Mouse (Mus musculus) kidney, adult 18-20 months (tissue): ENCODE measurements around the gene Irf2bp2.

ENCODE experiments used
- DNase-seq: peaks from one replicate; pipeline ENCODE4 v3.0.0; 2021

The Irf2bp2 gene

GRCm38 (mm10) chr8:126586101-126586500 lies 7.7 kb downstream of the Irf2bp2 start:
- DNase-seq: no peak

- DNase-seq: no peak
These were observed 8.2 kb downstream of the Irf2bp2 start for GRCm38 (mm10) chr8:126585561-126586031.

DNA sequence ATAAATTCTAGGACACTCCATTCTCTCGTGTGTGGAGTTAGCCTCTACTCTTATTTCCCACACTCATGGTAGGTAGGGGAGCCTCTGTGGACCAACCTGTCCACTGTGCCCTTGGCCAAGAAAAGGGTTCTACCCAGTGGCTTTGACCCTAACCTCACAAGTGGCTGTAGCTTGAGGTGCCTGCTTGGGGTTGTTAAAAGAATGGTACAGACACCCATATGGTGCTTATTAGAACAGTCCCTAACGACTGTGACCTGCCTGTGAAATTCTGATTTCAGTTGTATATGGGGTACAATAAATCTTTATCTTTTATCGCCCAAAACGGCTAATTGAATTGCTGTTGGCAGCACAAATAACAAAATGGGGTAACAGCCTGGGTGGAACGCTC lies 8.9 kb downstream of the Irf2bp2 start:
- no peak for DNase-seq

DNA sequence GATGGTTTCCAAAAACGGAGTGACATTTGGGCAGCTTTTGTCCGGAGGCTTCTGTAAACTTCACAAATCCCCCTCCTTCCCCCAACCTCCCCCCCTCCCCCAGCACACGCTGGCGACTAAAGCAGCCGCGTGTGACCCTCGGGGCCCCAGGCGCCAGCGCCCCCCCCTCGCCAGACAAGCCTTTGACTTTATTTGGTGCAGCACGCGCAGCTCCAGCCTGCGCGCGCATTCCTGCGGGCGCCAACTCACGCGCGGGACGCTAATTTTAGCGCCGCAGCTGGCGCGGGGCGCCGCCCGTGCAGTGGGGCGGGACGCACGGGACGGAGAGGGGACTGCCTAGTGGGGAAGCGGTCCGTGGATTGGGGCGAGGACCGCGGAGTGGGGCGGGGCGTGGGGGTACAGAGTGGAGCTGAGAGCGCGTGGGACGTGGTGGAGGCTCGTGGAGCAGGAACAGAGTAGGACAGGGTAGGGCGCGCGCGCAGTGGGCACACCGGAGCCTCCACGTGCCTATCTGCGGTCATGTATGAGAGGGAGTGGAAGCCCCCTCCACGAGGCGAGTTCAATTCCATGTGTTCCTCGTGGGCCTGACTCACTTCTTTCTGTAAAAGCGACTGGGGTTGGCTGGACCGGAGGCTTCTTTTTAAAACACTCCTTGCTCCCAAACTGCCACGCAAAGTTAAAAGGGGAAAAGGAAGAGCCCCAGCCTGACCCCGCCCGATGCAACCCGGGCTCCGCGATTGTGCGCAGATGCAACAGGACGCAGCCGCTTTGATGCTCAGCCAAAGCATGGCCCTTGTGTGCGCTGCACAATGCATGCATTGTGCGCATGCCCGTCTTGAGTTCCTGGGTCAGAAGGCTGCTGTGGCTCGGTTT lies 9.6 kb downstream of the Irf2bp2 start:
- DNase-seq: peak; percentile 80

DNA sequence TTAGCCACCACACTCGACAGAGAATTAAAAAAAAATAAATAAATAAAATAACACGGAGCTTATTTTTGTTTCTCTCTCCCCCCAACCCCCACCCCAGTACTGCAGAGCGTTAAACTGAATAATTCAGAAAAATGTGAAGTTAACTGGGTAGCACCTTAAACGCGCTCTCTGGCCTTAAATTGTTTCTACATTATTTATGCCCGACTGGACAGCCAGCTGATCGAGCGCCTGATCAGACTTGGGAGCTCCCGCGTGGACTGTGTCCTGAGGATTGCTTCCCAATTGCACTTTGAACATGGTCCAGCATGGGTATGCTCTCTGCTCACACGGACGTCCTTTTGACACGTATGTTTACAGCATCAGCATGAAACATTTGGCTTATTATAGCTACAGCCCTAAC lies 10.3 kb downstream of the Irf2bp2 start:
- DNase-seq: peak; percentile 75

DNA sequence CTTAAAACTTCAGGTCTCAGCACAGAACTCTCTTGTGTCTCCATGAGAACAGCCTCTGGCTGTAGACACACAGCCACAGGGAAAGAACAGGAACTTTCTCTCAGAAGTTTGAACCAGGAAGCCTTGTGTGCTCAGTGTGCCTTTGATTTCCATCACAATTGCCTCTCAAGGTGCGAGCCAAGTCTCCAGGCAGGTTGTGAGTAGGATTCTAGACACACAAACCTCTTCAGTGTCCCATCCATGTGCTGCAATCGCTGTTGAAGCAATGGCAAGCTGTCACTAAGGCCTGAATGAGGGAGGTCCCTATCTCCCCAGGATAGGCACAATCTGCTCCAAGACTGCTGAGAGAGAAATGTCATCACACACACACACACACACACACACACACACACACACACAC lies 10.8 kb downstream of the Irf2bp2 start:
- DNase-seq: peak; percentile 34

DNA sequence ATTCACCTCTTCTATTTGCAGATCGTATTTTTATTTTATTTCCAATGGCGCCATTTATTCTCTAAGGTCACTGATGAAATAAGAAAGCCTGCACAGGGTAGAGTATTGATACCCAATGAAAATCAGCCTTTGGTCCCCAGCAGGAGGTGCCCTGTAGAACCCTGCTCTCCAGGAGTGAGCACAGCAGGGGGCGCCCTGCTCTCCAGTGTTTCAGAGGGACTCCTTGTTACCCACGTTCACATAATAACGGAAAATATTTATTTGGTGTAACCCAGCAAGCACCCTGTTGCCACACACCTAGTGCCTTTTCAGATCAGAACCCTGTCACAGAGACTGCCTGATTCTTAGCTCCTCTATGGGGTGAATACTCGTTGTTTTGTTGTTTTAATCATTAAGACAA lies 11.3 kb downstream of the Irf2bp2 start:
- peak; percentile 80 for DNase-seq

DNA sequence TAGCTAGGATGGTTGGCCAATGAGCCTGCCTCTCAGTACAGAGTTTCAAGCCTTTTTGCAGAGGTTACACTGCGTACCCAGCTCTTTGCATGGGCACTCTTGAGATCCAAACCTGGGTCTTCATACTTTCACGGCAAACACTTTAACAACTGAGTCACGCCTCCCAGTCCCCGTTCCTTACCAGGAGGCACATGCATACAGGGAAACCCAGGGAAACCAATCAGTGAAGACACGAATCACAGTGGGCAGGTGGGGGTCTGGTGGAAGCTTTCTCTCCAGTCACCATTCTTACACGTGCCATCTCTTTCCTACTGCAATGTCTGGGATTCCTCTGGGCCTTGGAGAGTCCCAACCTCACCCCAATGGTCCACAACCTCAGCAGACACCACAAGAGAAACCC lies 12.1 kb downstream of the Irf2bp2 start:
- DNase-seq: no peak

DNA sequence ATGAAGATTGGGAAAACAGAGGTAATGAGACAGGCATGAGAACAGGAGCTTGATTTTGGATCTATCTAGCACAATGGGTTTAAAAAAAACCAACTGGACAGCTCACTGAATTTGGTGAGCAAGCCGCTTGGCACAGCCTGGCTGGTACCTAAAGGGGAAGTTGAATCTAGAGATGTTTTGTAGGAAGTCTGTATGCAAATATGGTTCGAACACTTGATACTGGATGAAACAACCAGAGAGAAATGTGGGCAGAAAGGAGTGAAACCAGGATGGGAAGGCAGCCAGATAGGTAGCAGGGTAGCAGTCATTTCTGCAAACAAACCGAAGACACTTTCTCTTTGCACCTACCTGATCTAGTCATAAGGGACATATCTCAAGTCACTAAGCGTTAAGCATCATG lies 13.0 kb downstream of the Irf2bp2 start:
- no peak for DNase-seq

- no peak for DNase-seq
These were observed 13.7 kb downstream of the Irf2bp2 start for GRCm38 (mm10) chr8:126580086-126580485.

- DNase-seq: no peak
These were observed 15.1 kb downstream of the Irf2bp2 start for GRCm38 (mm10) chr8:126578641-126579040.

GRCm38 (mm10) chr8:126576919-126577318 lies 16.9 kb downstream of the Irf2bp2 start:
- no peak for DNase-seq

DNA sequence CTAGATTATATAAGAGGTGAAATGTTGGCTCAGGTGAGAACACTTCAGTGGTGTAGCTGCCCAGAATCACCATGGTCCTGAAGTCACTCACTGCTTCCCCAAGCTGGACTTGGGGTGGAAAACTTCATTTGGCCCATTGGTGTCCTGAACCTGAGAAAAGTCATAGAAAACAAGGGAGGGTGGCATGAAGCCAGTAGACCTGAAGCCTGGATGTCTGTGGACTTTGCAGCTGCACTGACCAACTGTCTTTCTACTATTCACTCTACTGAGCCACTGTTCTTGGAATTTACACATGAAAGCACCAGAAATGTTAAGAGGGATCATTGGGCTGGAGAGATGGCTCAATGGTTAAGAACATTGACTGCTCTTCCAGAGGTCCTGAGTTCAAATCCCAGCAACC lies 17.7 kb downstream of the Irf2bp2 start:
- DNase-seq: no peak

DNA sequence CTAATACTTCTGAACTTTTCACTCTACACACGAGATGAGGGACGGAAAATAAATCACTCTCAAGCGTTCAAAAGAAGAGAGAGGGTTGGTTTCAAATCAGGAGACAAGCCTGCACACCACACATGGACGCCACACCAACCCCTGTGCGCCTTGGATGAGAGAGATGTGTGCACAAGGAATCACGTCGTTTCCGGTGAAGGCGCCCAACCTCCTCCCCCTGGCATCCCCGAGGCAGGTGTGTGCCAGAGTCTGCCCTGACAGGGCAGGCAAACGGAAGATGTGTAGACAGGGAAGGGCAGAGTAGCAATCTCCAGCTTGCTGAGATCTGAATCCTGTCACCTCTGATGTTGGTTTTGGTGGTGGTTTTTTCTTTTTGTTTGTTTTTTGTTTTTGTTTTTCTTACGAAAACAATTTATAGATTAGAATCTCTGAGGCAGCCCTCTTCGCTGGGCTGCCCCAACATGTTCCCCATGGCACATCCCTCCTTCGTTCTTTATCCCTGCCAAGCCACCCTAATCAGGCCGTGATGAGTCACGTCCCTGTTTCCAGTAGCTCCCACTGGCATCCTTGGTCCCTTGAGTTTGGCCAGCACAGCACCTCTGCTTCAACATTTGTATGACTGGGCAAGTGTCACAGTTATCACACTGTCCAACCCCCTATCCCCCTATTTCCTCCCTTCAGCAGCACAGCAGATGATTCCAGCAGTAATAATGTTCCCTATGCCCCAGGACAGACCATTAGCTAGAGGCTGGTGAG lies 18.7 kb downstream of the Irf2bp2 start:
- no peak for DNase-seq

GRCm38 (mm10) chr8:126573878-126574277 lies 19.9 kb downstream of the Irf2bp2 start:
- DNase-seq: peak; percentile 74

GRCm38 (mm10) chr8:126573079-126573694 lies 20.6 kb downstream of the Irf2bp2 start:
- no peak for DNase-seq

DNA sequence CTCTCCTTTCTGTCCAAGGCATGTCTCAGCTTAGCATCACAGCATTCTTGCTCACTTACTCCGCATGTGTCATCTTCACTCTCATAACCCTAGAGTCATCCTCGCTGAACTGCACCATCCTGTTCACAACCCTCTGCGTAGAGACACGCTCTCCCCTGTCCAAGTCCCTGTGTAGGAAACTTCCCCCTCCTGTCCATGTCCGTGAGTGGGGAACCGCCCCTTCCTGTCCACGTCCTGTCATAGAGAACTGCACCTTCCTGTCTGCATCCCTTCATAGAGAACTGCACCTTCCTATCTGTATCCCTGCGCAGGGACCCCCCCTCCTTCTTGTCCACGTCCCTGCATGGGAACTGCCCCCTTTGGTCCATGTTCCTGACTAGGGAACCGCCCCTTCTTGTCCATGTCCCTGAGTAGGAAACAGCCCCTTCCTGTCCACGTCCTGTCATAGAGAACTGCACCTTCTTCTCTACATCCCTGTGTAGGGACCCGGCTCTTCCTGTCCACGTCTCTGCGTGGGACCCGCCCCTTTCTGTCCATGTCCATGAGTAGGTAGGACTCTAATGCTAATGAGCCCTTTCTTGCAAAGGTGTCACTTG lies 22.6 kb downstream of the Irf2bp2 start:
- DNase-seq: no peak

DNA sequence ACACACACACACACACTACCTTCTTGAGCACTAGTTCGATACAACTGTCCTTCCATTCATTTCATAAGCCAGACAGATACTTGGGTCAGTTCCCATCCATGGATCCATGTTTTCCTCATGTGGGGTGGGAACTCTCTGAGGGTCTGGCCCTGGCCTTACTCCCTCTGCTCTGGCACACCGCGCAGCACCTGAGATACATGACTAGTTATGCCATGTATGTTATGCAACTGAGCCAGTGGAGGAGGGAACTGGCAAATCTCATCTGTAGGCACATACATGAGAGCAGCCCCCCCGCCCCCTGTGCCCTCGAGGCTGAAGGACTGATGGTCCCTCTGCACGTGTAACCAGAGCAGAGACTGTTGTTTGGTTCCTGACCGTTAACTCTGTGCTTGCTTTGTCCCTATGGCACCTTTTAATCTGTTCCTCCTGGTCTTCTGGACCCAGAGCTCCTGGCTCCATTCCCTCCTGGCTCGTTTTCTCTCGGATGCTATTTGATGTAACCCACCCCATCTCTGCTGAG lies 23.2 kb downstream of the Irf2bp2 start:
- DNase-seq: no peak

DNA sequence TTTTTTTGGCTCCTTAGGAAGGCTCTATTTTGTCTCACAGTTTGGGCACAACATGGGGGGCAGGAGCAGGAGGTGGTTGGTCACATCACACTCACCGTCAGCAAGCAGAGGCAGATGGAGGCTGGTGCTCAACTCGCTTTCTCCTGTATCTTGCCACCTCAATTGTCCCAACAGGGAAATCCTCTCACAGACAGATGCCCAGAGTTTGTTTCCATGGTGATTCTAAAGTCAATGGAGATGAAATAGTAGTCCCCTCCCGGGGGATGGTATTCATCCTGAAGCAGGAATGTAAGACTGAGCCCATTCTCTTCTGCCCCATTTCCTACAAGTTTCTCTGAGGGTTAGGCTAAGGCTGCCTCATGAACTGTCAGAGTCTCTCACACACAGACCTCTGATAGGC lies 23.7 kb downstream of the Irf2bp2 start:
- no peak for DNase-seq

- DNase-seq: no peak
These were observed 24.1 kb downstream of the Irf2bp2 start for GRCm38 (mm10) chr8:126569638-126570037.

- DNase-seq: no peak
These were observed 26.1 kb downstream of the Irf2bp2 start for GRCm38 (mm10) chr8:126567674-126568073.

- peak; percentile 61 for DNase-seq
These were observed 27.2 kb downstream of the Irf2bp2 start for GRCm38 (mm10) chr8:126566446-126567062.
